Mouse (Mus musculus) layer of hippocampus, adult 9-11 months (tissue): Measurements from ENCODE around the gene Fut4.
"Not testable (repeated sequence)": the region's sequence is repeated elsewhere in the genome, so short reads cannot be mapped to it uniquely, and the experiment has no call there.

ENCODE experiments used
- DNase-seq: peaks from one replicate; pipeline ENCODE4 v3.0.0; 2022

Gene Fut4

DNA sequence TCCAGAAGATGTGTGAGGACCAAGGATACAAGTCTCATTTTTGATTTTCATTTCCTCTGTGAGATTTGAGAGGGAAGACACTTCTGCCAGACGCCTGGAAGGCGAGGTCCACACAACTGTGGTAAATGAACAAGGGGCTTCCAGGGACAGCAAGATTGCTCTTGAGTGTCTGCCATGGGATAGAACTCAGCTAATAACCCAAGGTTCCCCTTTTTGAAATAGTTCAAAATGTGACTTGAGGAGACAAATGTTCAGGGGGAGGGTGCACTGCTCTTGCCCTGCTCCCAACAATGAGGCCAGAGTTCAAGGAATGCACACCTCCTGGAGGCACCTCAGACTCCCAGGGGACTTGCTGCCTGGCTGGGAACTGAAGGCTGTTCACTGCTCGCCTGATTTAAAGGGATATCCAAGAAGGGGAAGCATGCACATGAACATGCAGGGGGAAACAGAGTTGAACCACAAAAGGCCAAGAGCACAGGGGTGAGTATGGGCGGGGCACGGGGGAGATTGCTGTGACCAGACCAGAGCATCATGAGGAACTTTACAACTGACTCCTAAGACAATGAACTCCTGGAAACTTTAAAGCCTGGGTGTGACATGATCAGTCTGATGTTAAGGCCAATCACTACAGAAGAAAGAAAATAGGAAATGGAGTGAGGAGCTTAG, 27.3 kb downstream of the Fut4 start:
- no peak for DNase-seq

DNA sequence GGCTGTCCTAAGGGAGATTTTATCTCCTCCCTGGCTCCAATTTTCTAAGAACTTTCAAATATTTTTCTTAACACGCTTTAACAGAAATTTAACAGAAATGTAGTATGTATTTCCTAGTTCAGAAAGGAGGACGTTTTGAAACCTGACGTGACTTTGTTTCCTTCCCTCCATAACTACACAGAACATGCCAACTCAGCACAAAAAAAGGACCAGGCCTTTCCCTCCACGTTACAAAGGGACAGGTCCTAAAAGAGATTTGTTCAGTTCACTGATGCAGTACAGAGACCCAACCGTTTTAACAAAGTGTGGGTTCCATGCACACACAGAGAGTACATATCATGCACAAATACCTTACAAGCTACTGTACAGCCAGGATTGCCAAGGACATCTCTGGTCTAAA, 30.6 kb downstream of the Fut4 start:
- DNase-seq: no peak

DNA sequence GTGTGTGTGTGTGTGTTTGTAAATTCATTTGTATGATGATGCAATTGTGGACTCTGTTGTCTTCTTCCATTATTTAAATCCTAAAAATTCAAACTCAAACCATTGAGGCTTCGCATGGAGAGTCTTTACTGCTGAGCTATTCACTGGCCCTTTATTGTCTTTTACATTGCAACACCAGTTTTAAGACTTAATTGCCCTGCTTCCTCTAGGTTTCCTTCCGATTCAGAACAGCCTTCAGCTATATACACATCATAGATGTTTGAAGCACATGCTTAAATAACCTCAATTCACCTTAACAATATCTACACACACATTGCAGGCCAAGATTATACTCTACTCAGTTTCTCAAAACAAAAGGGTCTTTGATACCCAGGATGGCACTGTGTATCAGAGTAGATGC, 31.8 kb downstream of the Fut4 start:
- DNase-seq: no peak

DNA sequence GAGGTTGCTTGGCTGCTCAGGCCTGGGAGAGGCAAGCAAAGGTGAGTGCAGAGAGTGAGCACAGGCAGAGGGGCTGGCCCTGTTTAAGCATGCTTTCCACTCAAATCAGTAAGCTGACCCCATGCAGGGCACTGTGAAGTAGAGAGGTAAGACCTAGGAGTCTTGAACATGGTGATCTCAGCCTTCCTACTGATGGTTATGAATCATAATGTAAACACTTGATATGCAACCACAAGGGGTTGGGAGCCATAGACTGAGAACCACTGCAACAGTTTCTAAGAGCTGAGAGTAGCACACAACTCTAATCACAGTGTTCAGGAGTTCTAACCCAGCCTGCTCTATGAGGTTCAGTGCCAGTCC, 33.9 kb downstream of the Fut4 start:
- DNase-seq: no peak

DNA sequence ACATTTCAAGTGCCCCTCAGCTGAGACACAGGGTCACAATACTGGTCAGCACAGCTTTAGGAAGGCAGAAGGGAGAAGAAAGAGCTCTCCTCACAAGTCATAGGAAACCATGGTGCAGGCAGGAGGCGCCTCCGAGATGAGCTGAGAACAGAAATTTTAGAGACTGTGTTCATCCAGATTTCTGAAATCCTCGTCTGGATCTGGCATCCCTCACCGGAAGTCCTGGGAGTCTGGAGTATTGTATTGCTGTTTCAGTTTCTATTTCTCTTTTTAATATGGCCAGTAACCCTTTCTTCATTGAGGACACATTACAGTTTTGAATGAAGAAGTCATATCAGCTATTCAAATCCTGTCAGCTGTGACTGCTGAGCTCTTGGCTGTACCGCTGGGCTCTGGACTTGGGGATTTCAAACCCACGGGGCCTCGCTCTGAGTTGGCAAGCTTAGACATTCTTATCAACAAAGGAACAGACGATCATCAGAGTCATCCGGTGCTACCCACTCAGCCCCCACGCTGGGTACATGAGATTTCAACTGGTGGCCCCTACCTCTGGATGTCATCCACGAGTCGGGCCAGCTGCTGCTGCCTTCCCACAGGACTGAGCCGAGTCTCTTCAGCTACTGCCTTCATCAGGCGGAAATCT, 34.4 kb downstream of the Fut4 start:
- no peak for DNase-seq

DNA sequence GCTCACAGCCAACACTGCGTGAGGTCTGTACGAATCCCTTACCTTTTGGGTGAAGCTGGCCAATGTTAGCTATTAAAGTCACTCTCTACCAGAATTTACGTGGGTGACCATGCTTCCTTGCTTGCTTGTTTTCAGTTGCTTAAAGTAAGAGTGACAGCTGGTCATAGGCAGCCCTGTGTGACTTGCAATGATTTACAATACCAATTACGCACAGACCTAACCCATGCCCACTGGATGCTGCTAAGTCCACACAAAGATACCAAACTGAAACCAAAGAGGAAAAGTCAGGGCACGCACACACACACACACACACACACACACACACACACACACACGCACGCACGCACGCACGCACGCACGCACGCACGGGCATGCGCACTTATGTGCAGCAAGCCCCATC, 36.9 kb downstream of the Fut4 start:
- no peak for DNase-seq

DNA sequence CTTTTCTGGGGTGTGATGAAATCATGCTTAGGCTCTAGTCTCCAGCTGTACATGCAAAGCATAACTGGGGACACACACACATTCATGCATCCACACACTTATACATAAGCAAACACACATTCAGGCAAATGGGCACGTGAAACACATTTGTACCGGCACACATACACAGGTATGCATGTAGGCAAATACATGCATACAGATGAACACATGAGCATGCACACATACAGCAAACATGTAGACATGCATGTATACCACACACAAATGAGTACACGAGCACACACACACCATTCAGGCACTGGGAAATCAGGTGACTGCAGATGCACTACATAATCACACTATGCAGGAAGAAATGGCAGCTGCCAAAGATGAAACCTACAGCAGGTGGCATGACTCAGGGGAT, 41.3 kb downstream of the Fut4 start:
- no peak for DNase-seq

DNA sequence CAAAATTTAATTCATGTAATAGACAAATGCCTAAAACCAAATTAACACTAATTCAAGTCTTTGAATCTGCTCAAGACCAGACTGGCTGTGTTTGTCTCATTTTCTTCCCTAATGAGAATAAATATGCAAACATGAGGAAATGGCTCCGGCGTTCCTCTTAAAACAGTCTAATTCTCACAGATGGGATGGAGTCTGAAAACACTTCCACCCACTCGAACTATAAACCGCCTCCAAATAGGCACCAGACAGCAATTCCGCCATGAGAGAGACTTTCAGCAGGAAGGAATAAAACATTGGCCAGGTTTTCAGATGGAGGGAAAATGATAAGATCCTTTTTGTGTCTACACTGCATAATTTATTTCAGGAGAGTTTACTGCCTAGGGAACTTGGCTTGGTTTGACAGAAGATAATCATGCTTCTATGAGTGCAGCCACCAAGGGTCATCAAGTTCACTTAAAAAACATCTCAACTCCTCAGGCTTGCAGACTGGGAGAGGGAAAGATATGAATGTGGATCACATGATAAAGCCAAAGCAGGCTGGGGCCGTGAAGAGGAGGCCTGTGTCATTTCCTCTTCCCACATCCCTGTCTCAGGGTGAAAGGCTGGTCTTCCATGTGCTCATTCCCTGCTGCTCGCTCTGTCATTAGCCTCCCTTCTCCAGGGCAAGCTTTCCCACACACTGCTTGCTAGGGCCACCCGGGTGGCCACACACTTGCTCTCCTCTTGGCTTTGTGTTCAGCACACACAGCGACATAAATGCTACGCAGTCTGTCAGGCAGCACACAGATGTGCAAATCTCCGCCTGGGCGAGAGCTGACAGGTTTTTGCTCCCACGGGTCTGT, 46.7 kb downstream of the Fut4 start:
- peak; percentile 47 for DNase-seq

DNA sequence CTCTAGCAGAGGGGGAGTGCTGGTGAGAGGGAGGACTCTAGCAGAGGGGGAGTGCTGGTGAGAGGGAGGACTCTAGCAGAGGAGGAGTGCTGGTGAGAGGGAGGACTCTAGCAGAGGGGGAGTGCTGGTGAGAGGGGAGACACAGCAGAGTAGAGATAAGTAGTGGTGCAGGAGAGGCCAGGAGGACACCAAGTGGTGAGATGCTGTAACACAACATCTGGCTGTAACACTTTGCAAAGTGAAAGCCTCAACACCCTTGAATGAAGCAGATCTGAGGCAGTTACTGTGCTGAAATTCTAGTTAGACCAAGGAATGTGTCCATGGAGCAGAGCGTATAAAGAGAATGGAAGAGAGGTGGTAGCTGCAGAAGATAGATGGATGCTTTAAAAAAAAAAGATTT, 51.4 kb downstream of the Fut4 start:
- not testable (repeated sequence) for DNase-seq

DNA sequence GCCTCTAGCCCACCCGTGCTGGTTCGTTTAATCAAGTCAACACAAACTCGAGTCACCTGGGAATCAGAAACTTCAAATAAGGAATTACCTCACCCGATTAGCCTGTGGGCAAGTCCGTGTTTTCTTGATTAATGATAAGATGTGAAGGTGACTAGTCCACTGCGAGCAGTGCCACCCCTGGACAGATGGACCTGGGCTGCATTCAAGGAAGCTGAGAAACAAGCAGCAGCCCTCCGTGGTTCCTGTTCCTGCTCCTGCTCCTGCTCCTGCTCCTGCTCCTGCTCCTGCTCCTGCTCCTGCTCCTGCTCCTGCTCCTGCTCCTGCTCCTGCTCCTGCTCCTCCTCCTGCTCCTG, 52.9 kb downstream of the Fut4 start:
- no peak for DNase-seq

DNA sequence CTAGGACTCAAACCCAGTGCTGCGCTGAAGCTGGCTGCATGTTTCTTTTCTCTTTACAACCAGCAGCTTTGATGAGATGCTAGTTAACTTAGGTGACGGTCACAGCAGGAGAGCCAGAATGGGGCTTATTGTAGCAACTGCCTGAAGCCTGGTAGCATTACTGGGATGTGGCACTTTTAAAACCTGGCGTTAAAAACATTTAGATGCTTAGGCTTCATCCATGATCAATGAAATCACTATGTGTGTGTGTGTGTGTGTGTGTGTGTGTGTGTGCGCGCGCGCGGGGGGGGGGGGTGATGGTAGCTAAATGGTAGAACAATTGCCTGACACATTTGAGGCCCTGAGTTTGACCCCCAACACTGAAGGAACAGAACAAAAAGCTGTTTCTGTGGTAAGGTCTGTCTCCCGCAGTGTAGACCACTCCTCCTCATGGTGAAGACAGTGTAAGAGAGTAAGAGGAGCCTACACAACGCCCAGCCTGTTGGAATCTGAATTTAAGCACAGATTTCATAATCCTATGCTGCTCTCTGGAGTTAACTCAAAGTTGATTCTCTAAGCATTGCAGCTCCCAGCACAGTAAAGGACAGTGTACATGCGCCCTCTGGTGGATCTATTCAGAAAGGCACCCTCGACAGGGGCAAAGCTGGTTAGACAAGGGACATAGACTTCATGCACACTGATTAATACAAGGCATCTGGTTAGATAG, 53.5 kb downstream of the Fut4 start:
- DNase-seq: peak; percentile 88
